Mouse (Mus musculus): ENCODE measurements around the gene Trim6.
"Not testable (repeated sequence)": the region's sequence is repeated elsewhere in the genome, so short reads cannot be mapped to it uniquely, and the experiment has no call there.

Gene Trim6

GRCm38 (mm10) chr7:104218701-104219569 is at the start of gene Trim6:
Gene Trim6 (plus strand): TSS chr7:104218793.
- peak in 1 of 2 experiments; percentile 29 for DNase-seq

GRCm38 (mm10) chr7:104169634-104170204 is 48.9 kb upstream of the Trim6 start:
- no peak for DNase-seq

GRCm38 (mm10) chr7:104175085-104175484 is 43.5 kb upstream of the Trim6 start:
- DNase-seq, result no peak

- no peak for DNase-seq
Measured at GRCm38 (mm10) chr7:104178422-104179054, 40.1 kb upstream of the Trim6 start.

- no peak for DNase-seq
Measured at GRCm38 (mm10) chr7:104179074-104179473, 39.5 kb upstream of the Trim6 start.

GRCm38 (mm10) chr7:104183292-104183691 is 35.3 kb upstream of the Trim6 start, which contains the start of gene Olfr648:
Gene Olfr648 (minus strand): TSS chr7:104183392.
- DNase-seq, result no peak

- DNase-seq, result no peak
Measured at GRCm38 (mm10) chr7:104191275-104191674, 27.3 kb upstream of the Trim6 start.

GRCm38 (mm10) chr7:104195885-104196284 is 22.7 kb upstream of the Trim6 start, which contains the start of gene Olfr649:
Gene Olfr649 (minus strand): TSS chr7:104195985.
- no peak for DNase-seq

GRCm38 (mm10) chr7:104199822-104200221 is 18.8 kb upstream of the Trim6 start:
- peak; percentile 56 to 73 for DNase-seq

- no peak for DNase-seq
Measured at GRCm38 (mm10) chr7:104206197-104206596, 12.4 kb upstream of the Trim6 start.

- DNase-seq, result no peak
Measured at GRCm38 (mm10) chr7:104216011-104216535, 2.5 kb upstream of the Trim6 start.

- DNase-seq, result no peak
Measured at GRCm38 (mm10) chr7:104217881-104218280, 712 bp upstream of the Trim6 start.

- DNase-seq, result peak in 1 of 2 experiments; percentile 55
Measured at GRCm38 (mm10) chr7:104231203-104231602, 12.6 kb downstream of the Trim6 start.

- DNase-seq, result no peak
Measured at GRCm38 (mm10) chr7:104240857-104241256, 22.3 kb downstream of the Trim6 start.

GRCm38 (mm10) chr7:104243616-104244015 is 25.0 kb downstream of the Trim6 start:
- DNase-seq, result no peak

GRCm38 (mm10) chr7:104244287-104245181 is 25.9 kb downstream of the Trim6 start, which contains the start of gene Trim34a:
Gene Trim34a (plus strand): TSS chr7:104244457.
- peak; percentile 35 to 46 for DNase-seq

GRCm38 (mm10) chr7:104260380-104260779 is 41.8 kb downstream of the Trim6 start:
- not testable (repeated sequence) for DNase-seq

GRCm38 (mm10) chr7:104265335-104265734 is 46.7 kb downstream of the Trim6 start:
- DNase-seq, result not testable (repeated sequence)

GRCm38 (mm10) chr7:104279361-104279760 is 60.8 kb downstream of the Trim6 start:
- not testable (repeated sequence) for DNase-seq

All from spleen, adult 18-20 months (tissue).